Mouse (Mus musculus): ENCODE results near the gene Pde4b.

Pde4b gene

GRCm38 (mm10) chr4:102605722-102606341, 518.5 kb downstream of the Pde4b start:
- DNase-seq (ENCODE audit: low read depth, low spot score) = no peak

- DNase-seq (ENCODE audit: low read depth, low spot score) = no peak
Measured at GRCm38 (mm10) chr4:102606825-102607224, 519.5 kb downstream of the Pde4b start.

GRCm38 (mm10) chr4:102607744-102608416, 520.5 kb downstream of the Pde4b start:
- no peak for DNase-seq (ENCODE audit: low read depth, low spot score)

- DNase-seq (ENCODE audit: low read depth, low spot score) = no peak
Measured at GRCm38 (mm10) chr4:102612596-102612995, 525.3 kb downstream of the Pde4b start.

GRCm38 (mm10) chr4:102617774-102618173, 530.4 kb downstream of the Pde4b start:
- no peak for DNase-seq (ENCODE audit: low read depth, low spot score)

- DNase-seq (ENCODE audit: low read depth, low spot score) = no peak
Measured at GRCm38 (mm10) chr4:102618609-102619008, 531.3 kb downstream of the Pde4b start.

- DNase-seq (ENCODE audit: low read depth, low spot score) = no peak
Measured at GRCm38 (mm10) chr4:102620179-102620910, 533.0 kb downstream of the Pde4b start.

- DNase-seq (ENCODE audit: low read depth, low spot score) = no peak
Measured at GRCm38 (mm10) chr4:102621120-102621519, 533.8 kb downstream of the Pde4b start.

GRCm38 (mm10) chr4:102622977-102623376, 535.6 kb downstream of the Pde4b start:
- no peak for DNase-seq (ENCODE audit: low read depth, low spot score)

- no peak for DNase-seq (ENCODE audit: low read depth, low spot score)
Measured at GRCm38 (mm10) chr4:102623789-102624611, 536.7 kb downstream of the Pde4b start.

- no peak for DNase-seq (ENCODE audit: low read depth, low spot score)
Measured at GRCm38 (mm10) chr4:102624937-102625336, 537.6 kb downstream of the Pde4b start.

GRCm38 (mm10) chr4:102627799-102628198, 540.5 kb downstream of the Pde4b start:
- no peak for DNase-seq (ENCODE audit: low read depth, low spot score)

- DNase-seq (ENCODE audit: low read depth, low spot score) = no peak
Measured at GRCm38 (mm10) chr4:102629621-102630020, 542.3 kb downstream of the Pde4b start.

GRCm38 (mm10) chr4:102630261-102630660, 542.9 kb downstream of the Pde4b start:
- no peak for DNase-seq (ENCODE audit: low read depth, low spot score)

- DNase-seq (ENCODE audit: low read depth, low spot score) = no peak
Measured at GRCm38 (mm10) chr4:102631624-102632023, 544.3 kb downstream of the Pde4b start.

- no peak for DNase-seq (ENCODE audit: low read depth, low spot score)
Measured at GRCm38 (mm10) chr4:102633241-102633640, 545.9 kb downstream of the Pde4b start.

- no peak for DNase-seq (ENCODE audit: low read depth, low spot score)
Measured at GRCm38 (mm10) chr4:102635258-102635657, 547.9 kb downstream of the Pde4b start.

- no peak for DNase-seq (ENCODE audit: low read depth, low spot score)
Measured at GRCm38 (mm10) chr4:102635944-102636343, 548.6 kb downstream of the Pde4b start.

- no peak for DNase-seq (ENCODE audit: low read depth, low spot score)
Measured at GRCm38 (mm10) chr4:102637348-102637910, 550.1 kb downstream of the Pde4b start.

GRCm38 (mm10) chr4:102640942-102641341, 553.6 kb downstream of the Pde4b start:
- DNase-seq (ENCODE audit: low read depth, low spot score) = no peak

- no peak for DNase-seq (ENCODE audit: low read depth, low spot score)
Measured at GRCm38 (mm10) chr4:102644062-102644461, 556.7 kb downstream of the Pde4b start.

Data from 3T3-L1 (cell line).